Mouse (Mus musculus): ENCODE data around the gene Abhd17c.
"Not testable (repeated sequence)": the region's sequence is repeated elsewhere in the genome, so short reads cannot be mapped to it uniquely, and the experiment has no call there.

Abhd17c gene

DNA sequence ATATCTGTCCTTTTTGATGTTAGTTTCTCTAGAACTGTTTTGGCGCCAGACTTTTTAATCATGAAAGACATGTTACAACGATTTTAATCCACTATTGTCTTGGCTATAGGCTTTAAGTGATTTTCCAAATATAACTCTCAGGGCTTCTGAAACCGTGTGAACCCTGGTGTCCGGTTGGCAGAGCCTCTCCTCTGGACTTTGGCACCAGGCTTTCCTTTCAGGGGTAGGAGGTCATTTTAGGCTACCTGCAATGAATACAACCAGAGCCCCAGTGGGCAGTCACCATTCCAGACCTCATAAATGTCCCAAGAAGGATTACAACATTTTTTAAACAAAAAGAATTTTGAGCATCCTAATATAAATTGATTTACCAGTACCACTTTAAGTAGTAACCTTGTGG is 1.1 kb upstream of the Abhd17c start:
- no peak for DNase-seq (ENCODE audit: low spot score in 2 of 2)

DNA sequence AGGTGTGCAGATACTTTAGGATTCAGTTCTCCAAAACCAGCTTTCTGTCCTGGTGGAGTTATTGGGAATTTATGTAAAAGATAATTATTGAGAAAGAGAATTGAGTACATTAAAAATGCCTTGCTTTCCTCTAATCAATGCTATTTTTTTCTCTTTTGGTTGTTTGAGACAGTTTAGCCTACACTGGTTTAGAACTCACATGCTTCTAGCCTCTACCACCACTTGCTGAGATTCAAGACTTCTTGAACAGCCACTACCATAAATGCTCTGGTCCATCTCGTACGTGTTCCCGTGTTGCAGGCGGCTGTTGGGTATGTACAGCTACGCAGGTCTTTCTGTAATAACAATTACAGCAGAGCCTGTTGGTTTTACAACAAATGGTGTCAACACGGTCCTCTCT is 681 bp upstream of the Abhd17c start:
- DNase-seq (ENCODE audit: low spot score in 2 of 2), result no peak

DNA sequence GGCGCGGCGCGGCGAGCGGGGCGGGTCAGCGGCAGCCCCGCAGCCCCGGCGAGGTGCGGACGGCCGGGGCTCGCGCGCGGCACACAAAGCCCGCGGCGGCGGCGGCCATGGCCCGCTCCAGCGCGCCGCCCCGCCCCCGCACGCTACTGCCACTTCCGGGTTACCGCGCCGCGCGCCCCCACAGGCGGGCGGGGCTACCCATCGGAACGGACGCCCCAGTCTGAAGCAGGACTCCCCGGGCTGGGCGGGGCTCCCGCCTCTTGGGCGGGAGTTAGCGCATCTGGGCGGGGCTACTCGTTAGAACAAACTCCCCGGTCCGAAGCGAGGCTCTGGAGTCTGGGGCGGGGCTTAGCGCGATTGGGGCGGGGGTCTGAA is 254 bp upstream of the Abhd17c start:
- peak; percentile 79 to 93 for DNase-seq (ENCODE audit: low spot score in 2 of 2)

DNA sequence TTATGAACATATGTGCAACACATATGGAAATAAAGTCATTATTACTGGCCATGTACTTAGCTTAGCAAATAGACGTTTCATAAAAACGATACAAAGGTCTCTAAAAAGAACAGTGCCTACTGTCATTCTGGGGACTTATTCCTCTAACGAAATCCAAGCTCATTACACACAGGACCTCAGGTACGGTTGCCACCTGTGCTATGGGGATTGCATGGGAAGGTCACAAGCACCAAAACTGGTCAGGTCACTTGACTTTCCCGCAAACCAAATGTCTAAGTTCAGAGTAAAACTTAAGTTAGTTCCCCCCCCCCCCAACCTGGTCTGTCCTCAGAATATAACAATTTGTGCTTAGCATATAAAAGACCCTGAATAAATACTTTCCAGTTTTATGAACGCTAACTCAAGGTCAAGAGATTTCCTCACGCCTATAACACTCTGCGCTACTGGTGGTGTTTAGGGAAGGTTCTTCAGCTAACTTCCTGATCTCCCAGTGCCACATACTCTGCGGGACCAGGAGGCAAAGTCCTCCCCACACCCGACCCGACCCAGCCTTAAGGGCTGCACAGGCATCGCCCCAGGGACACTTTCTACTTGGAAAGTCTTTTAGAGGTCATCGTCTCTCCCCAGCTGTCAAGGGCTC is 1.2 kb downstream of the Abhd17c start:
- no peak for DNase-seq (ENCODE audit: low spot score in 2 of 2)

DNA sequence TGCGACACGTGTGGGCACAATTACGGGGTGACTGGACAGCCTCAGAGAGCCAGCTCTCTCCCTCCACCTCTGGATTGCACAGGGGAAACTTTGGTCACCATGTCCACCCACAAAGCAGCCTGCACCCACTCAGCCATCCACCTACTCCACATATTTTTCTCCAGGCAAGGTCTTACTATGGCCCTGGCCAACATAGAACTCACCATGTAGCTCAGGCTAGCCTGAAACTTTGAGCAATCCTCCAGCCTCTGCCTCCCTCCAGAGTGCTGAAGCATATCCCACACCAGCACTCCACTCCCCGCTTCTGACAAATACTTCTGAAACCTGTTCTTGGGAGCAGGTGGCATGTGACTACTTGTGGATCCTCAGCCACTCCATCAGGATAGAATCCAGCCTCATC is 1.9 kb downstream of the Abhd17c start:
- no peak for DNase-seq (ENCODE audit: low spot score in 2 of 2)

DNA sequence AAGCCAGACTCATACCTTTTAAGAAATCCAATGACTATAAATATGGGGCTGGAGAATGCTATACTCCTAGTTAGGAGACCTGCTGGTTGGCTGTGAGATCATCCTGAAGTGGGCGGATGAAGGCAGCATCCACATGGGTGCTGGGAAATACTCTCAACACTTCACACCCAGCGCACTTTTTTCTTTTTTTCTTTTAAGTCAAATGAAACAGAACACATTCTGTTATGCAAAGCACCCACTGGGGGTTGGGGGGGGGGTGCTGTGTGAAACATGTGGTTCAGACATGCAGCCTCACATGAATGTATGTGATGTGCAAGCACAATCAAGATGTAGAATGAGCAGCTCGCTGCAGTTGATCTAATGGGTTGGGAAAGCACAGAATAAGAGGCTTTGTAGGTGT is 2.8 kb downstream of the Abhd17c start:
- peak in 1 of 2 experiments; percentile 34 for DNase-seq (ENCODE audit: low spot score in 2 of 2)

DNA sequence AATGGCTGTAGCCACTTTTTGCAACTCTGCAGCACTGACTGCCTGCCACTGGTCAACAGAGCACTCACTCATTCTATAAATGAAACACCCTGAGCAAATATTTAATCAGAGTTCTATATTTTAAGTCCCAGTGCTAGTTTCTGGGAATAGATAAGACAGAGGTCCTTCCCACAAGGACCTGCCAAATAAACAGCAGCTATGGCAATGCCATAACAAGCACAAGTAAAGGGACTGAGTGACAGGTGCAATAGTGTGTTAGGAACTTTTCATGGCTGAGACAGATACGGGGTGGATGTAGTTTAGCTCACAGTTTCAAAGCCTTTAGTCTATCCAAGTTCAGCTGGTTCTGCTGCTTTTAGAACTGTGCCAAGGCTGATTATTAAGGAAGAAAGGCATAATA is 3.9 kb downstream of the Abhd17c start:
- no peak for DNase-seq (ENCODE audit: low spot score in 2 of 2)

DNA sequence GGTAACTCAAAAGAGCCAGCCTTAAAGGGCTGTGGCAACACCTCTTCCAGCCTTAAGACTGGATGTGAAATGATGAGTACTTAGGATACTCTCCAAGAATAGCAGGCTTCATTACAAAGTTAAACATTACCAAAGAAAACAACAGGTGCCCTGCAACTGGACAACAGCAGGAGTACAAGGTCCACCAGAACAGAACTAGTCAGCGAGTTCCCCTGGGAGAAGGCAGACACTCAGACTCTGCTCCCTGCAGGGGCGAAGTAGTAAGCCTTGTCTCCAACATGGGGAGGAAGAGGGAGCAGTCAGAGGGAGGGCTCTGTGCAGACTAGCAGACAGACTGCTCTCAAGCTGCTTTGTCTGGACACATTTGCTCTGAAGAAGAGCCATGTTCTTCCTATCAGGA is 6.1 kb downstream of the Abhd17c start:
- DNase-seq (ENCODE audit: low spot score in 2 of 2), result no peak

DNA sequence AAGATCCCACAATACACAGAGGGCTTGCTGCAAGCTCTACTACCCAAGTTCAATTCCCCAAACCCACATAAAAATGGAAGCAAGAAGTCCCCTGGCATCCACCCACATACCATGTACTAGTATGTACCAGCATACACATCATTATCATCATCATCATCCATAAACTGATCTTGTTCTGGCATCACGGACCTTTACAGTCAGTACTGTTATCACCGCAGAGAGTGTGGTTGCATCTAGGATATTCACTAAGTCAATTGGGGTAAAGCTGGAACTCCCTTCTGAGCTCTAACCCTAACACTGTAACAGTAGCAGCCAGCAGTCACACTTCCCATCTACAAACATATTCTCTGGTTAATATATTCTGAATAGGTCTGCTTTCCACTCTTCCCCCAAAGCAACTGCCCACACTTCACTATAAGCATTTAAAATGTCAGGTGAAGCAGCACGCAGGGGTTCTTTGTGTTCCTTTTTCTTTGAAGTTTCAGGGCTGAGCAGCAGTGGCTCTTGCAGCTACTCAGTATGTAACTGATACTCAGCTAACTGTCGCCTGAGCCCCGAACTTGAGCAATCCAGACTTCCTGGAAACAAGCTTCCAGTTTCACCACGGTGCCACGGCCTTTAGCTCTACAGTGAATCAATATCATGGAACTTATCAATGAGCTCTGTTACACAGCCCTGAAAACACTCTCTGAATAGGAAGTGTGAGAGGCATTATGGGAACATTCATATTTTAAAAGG is 8.8 kb downstream of the Abhd17c start:
- no peak for DNase-seq (ENCODE audit: low spot score in 2 of 2)

DNA sequence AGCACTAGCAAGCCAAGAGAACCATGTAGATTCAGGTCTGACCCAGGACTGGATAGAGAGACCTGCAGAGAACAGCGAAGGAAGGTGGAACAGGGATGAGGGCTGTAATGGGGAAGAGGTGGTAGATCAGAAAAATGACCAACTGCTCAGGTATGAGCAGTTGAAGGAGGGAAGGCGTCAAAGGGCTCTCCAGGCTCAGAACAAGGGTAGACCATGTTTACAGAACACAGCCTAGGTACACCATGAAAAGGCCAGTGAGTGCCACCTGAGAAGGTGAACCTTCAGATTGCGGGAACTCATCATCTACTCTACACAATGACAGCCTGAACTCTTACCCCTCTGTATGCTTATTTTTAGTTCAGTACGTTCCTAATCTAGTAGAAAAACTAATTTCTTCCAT is 9.5 kb downstream of the Abhd17c start:
- DNase-seq (ENCODE audit: low spot score in 2 of 2), result no peak

DNA sequence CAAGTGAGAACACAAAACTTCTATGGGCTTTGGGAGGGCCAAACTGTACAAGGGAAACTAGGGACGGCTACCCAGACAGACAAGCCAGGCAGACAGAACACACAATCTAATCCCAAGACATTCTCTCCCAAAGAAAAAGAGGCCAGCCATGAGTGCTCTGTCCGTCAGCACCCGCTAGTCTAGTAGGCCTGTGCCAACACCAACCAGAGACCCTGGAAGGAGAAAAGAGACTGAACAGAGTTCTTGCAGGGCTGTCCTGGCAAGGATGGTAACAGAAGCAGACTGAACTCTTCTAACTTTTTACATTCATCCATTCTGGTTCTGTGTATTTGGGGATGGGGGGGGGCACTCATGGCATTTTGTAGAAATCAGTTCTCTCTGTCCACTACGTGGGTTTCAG is 12.1 kb downstream of the Abhd17c start:
- DNase-seq (ENCODE audit: low spot score in 2 of 2), result no peak

DNA sequence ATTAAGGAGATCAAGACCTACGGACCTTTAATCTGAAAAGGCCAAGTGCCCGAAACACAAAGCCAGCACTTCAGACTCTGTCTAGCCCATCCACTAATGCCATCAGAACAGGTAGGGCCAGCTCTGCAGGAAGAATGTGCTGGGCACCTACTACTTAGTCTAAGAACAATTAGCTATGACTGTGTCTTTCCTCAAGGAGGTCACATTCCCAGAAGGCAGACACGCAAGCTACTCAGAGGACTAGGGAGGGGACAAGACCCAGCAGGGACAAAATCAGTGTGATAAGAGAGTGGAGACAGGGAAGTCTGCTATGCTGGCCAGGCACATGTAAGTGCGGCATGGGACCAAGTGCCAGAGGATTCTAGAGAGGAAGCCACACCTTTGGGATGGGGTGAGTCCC is 13.0 kb downstream of the Abhd17c start:
- no peak for DNase-seq (ENCODE audit: low spot score in 2 of 2)

DNA sequence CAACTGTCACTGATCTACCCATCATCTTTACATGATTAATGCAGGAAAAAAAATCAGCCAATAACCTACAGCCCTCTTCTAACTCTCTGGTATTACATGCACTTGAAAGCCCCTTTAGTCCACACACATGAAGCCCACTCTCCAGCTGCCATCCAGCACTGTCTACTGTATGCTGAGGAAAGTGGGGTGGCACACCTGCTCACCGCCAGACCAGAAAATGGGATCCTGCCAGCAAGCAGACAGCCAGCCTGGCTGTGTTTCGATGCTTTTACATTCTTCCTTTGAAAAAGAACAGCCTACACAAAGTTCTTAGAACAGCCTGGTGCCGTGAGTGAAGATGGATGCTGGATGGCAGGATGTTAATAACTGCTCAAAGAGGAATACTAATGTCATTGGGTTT is 13.9 kb downstream of the Abhd17c start:
- no peak for DNase-seq (ENCODE audit: low spot score in 2 of 2)

DNA sequence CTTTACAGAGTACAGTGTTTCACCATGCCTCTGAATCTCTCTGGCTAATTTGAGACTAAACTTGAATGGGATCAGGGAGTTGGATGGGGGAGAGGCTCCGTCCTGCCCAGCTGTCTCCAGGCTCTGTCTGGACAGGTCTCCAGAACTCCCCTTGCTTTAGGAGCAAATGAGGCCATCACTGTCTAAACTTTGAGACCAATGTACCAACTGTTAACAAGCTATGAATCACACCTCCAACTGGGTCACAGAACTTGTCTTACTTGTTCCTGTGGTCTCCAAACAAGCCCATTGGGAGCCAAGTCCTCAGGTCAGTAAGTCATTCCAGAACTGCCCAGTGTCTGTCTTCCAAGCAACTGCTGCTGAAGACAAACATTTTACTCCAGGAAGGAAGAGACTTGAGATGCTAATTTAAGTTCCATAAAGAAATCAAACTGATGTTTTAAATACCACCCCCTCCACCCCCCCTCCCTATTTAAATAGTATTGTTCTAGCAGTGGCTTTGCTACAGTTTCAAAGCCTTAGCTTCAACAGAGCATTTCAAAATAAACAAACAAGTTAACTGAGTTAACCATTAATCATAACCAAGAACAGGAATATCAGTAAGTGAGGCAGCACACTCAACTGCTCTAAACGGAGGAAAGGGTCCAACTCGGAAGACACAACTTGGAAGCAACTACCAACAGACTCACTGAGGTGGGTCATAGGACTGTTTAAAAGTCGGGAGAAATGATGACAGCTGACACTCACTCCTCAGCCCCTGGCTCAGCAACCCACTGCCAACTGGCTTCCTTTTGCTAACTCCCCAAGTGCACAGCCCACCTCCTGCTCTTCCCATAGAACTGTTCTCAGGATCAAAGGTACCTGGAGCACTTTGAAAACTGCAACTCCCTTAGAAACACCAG is 15.6 kb downstream of the Abhd17c start:
- no peak for DNase-seq (ENCODE audit: low spot score in 2 of 2)

DNA sequence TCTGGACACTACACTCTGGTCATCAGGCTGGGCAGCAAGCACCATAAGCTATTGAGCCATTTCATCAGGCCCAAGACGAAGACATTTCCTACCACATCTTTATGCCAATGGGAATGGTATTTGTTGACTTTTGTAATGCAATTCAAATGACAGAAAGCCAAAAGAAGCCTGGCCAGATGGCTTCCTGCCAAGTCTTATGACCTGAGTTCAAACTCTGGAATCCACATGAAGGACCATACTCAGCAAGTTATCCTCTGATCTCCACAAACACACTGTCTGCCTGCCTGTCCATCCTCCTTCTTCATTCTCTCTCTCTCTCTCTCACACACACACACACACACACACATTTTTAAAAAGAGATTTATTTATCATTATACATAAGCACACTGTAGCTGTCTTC is 19.0 kb downstream of the Abhd17c start:
- no peak for DNase-seq (ENCODE audit: low spot score in 2 of 2)

DNA sequence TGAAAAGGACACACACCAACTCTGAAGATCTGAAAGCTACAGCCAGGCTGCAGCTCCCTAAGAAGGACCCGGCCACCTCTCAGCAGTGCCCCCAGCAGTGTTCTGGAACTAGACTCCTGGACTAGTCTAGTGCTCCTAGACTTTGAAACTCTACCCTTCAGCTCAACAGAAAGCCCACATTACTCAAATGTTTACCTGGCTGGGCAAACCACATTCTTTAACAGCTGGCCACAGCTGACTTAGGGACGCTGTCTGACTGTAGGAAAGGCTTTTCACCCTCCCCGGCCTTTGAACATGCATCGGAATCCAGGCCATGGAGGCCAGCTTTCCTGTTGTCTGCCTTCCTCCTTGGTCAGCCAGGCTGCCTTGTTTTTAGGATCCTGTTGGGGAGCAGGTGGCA is 20.0 kb downstream of the Abhd17c start:
- DNase-seq (ENCODE audit: low spot score in 2 of 2), result no peak

DNA sequence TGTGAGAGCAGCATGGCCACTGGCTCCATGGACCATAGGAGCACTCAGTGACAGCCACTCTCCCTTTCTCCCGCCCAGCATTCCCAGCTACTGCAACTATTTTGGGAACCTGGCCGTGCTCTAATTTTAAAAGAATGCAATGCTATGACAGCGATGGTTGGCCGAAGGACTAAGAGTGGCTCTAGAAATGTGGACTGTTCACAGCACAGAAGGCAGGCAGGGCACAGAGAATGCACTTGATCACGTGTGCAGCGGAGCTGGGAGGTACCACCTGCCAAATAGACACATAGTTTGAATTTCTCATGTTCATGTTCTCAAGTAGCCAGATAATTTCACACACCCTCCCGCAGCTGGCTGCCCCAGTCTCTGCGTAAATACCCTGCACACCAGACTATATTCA is 23.0 kb downstream of the Abhd17c start:
- DNase-seq (ENCODE audit: low spot score in 2 of 2), result no peak

DNA sequence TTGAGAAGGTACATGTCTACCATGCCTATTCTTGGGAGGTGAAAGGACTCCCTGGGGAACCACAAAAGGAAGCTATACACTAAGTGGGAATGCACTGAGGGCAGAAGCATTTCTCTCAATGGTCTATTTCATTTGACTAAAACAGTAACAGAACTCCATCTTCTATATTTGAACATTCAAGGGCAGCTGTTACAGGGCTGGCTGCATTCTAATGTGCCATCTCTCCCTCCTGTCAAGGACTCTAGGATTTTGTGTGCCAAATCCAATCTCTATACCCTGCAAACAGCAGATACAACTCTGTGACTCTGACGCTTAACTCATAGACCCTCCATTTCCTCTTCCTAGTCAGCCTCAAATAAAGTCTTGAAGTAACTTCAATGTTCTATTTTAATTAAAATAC is 26.0 kb downstream of the Abhd17c start:
- DNase-seq (ENCODE audit: low spot score in 2 of 2), result no peak

DNA sequence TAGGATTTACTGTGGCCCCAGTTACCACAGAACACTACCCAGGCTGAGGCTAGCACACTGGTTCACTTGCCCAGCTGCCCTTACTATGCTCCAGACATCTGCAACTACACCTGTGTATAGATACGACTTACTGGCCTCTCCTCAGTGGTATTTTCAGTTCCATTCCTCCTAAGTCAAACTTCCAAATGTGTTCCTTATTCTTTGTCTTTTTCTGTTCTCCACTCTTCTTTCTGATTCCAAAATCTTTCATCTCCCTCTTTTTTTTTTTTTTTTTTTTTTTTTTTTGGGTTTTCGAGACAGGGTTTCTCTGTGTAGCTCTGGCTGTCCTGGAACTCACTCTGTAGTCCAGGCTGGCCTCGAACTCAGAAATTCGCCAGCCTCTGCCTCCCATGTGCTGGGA is 28.0 kb downstream of the Abhd17c start:
- DNase-seq (ENCODE audit: low spot score in 2 of 2), result not testable (repeated sequence)

DNA sequence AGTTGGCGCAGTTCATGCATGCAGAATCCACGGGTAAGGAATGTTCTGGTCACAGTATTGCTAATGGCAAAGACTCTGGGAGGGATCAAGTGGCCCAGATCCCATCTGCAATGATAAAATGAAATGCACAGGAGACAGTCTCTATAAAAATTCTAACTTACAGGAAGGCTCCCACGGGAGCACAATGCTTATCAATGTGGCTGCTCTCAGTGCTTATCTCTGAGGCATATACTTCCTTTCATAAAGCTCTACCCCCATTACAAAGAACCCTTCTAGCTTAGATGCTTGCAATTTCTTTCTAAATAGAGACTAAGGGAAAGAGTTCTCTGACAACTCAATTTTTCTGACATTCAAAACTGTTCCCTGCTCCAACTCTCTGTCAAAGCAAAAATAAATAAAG is 29.9 kb downstream of the Abhd17c start:
- DNase-seq (ENCODE audit: low spot score in 2 of 2), result no peak

DNA sequence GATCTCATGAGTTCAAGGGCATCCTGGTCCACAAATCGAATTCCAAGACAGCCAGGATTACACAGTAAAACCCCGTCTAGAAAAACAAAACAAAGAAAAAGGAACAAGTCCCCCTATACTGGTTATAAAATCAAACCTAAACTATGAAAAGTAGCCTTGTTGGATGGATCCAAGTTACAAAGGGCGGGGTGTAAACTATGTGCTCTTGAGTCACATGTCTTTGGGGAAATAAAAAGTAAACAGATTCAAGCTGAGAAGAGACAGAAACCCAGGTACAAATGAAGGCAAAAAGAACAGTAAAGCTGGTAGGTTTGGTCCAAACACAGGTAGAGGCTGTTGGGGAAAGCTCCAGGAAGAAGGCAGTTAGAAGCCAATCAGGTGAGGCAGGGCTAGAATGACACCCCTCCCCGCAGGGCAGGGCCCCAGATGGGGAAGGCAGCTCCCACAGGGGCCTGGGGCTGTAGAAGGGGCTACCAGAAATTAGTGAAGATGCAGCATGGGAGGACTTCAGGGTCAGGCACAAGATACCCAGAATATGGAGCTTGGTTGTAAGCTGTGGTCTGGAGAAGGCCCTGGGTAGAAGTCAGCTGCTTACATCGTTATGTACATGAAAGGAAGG is 31.4 kb downstream of the Abhd17c start:
- no peak for DNase-seq (ENCODE audit: low spot score in 2 of 2)

Measured in spleen, postnatal 10 days (tissue).